Mouse (Mus musculus) forebrain, embryonic 14.5 days (tissue): ENCODE results near the gene Akna. TPM values are rescaled to one million over a fixed set of nuclear protein-coding genes. Genes with fewer than 3 reads are reported as not detected.

Source experiments
- ATAC-seq: fragments of 200-750 bp; cut with Nextera tagmentation; 2 replicates; pipeline ENCODE4 v1.8.0; 2017; ENCODE audit warnings: mild to moderate bottlenecking, moderate library complexity
- DNase-seq: peaks from one replicate; pipeline ENCODE4 v3.0.0-alpha.2; 2015; ENCODE audit warnings: low spot score
- H3K27ac ChIP-seq: fragments of 300-500 bp; sonication (generic); 2 replicates; pipeline ENCODE4 v1.5.1; 2014; ENCODE audit warnings: low read depth, mild to moderate bottlenecking, control low read depth, low read length, moderate library complexity
- H3K27me3 ChIP-seq: fragments of 300-500 bp; sonication (generic); replicated peaks from 2 replicates; pipeline ENCODE4 v1.6.1; 2014; ENCODE audit warnings: low read length, control low read depth, mixed read lengths; ENCODE audit not compliant: control insufficient read depth, insufficient read depth
- H3K36me3 ChIP-seq: fragments of 300-500 bp; sonication (generic); 2 replicates; pipeline ENCODE4 v1.6.1; 2014; ENCODE audit warnings: low read length, control low read depth; ENCODE audit not compliant: control insufficient read depth, insufficient read depth
- H3K4me1 ChIP-seq: fragments of 300-500 bp; sonication (generic); 2 replicates; pipeline ENCODE4 v1.6.1; 2014; ENCODE audit warnings: antibody characterized with exemption, low read length, control low read depth; ENCODE audit not compliant: control insufficient read depth, insufficient read depth
- H3K4me2 ChIP-seq: fragments of 300-500 bp; sonication (generic); 2 replicates; pipeline ENCODE4 v1.6.1; 2014; ENCODE audit warnings: mild to moderate bottlenecking, control low read depth, low read length
- H3K4me3 ChIP-seq: fragments of 300-500 bp; sonication (generic); 2 replicates; pipeline ENCODE4 v1.5.1; 2014; ENCODE audit warnings: low read depth, low read length, control low read depth
- H3K9ac ChIP-seq: fragments of 300-500 bp; sonication (generic); 2 replicates; pipeline ENCODE4 v1.6.1; 2014; ENCODE audit warnings: mild to moderate bottlenecking, low read length, control low read depth, moderate library complexity
- H3K9me3 ChIP-seq: fragments of 300-500 bp; sonication (generic); replicated peaks from 2 replicates; pipeline ENCODE4 v1.6.1; 2016; ENCODE audit warnings: low read length, control low read depth, mixed read lengths; ENCODE audit not compliant: control insufficient read depth
- WGBS: fragments of 180-500 bp; shearing (Covaris S2); extraction: QIAGEN DNeasy Blood & Tissue Kit; methylation state at CpG from one replicate; pipeline ENCODE4 v1.1.7; 2014; 5-methylcytosine and 5-hydroxymethylcytosine counted together
- polyA plus RNA-seq: library from polyadenylated mRNA; unstranded; fragments of >200 nt; fragmentation: Nextera tagmentation; extraction: Ambion mirVana; gene quantifications from 2 replicates; pipeline ENCODE4 v1.2.1, GENCODE M21; 2014

The Akna gene
- 5.7 and 8.5 TPM in 2 replicates for polyA plus RNA-seq

- 7% methylated on average over 17 of the region's 17 CpGs for WGBS
- H3K9me3 ChIP-seq: no peaks in the 10 kb centered on the region
- H3K4me1 ChIP-seq: peaks cover 66% of the 10 kb centered on the region
- H3K36me3 ChIP-seq: peaks cover 3% of the 10 kb centered on the region; the same call in 1 of the 2 replicates
- peak within 1 kb of the TSS; percentile 21 for H3K4me3 ChIP-seq
- ATAC-seq (peak; percentile 79), DNase-seq (peak; percentile 95)
- peak within 1 kb of the TSS; percentile 49 for H3K4me2 ChIP-seq
- peak within 1 kb of the TSS; percentile 55 for H3K9ac ChIP-seq
- peak within 1 kb of the TSS; percentile 92 for H3K27ac ChIP-seq
- no peaks in the 10 kb centered on the region for H3K27me3 ChIP-seq
These were observed at the start of gene Akna for GRCm38 (mm10) chr4:63403040-63403959. Gene Akna (minus strand): TSS chr4:63403354.

- 42% methylated on average over 3 of the region's 3 CpGs for WGBS
- ATAC-seq: no peak
- H3K4me1 ChIP-seq: no peaks in the 10 kb centered on the region
These were observed 49.4 kb upstream of the Akna start for GRCm38 (mm10) chr4:63452555-63452954.

GRCm38 (mm10) chr4:63450551-63450950 lies 47.4 kb upstream of the Akna start:
- no peak overlapping the region for H3K27ac ChIP-seq
- H3K4me3 ChIP-seq: no peak overlapping the region
- H3K36me3 ChIP-seq: no peaks in the 10 kb centered on the region
- DNase-seq (no peak), ATAC-seq (no peak)
- H3K9me3 ChIP-seq: 0 out of 2 replicates have a peak, but pooled peaks cover 3% of the 10 kb centered on the region
- H3K4me1 ChIP-seq: no peaks in the 10 kb centered on the region
- H3K27me3 ChIP-seq: no peaks in the 10 kb centered on the region
- WGBS: 66% methylated on average over 5 of the region's 5 CpGs
- no peak overlapping the region for H3K4me2 ChIP-seq
- H3K9ac ChIP-seq: no peak overlapping the region

More at GRCm38 (mm10) chr4:63452555-63452954, 49.4 kb upstream of the Akna start:
- Histone ChIP-seq H3K4me2 (no peak overlapping the region), H3K9ac (no peak overlapping the region), H3K36me3 (no peaks in the 10 kb centered on the region), H3K27ac (no peak overlapping the region), H3K27me3 (no peaks in the 10 kb centered on the region), H3K4me3 (no peak overlapping the region), H3K9me3 (no peaks in the 10 kb centered on the region)
- DNase-seq: no peak

- no peak overlapping the region for H3K27ac ChIP-seq
- WGBS: 78% methylated on average over 10 of the region's 10 CpGs
- H3K4me2 ChIP-seq: no peak overlapping the region
- ATAC-seq (peak; percentile 61; the same call in 1 of the 2 replicates), DNase-seq (no peak)
- no peaks in the 10 kb centered on the region for H3K4me1 ChIP-seq
- no peak overlapping the region for H3K9ac ChIP-seq
- no peaks in the 10 kb centered on the region for H3K27me3 ChIP-seq
- H3K36me3 ChIP-seq: no peaks in the 10 kb centered on the region
- H3K4me3 ChIP-seq: no peak overlapping the region
- H3K9me3 ChIP-seq: 0 out of 2 replicates have a peak, but pooled peaks cover 3% of the 10 kb centered on the region
These were observed 41.4 kb upstream of the Akna start for GRCm38 (mm10) chr4:63444362-63445066.

GRCm38 (mm10) chr4:63443101-63443500 lies 39.9 kb upstream of the Akna start:
- Histone ChIP-seq H3K4me3 (no peak overlapping the region), H3K27ac (no peak overlapping the region), H3K9me3 (0 out of 2 replicates have a peak, but pooled peaks cover 3% of the 10 kb centered on the region), H3K36me3 (no peaks in the 10 kb centered on the region), H3K4me2 (no peak overlapping the region), H3K9ac (no peak overlapping the region), H3K4me1 (no peaks in the 10 kb centered on the region), H3K27me3 (no peaks in the 10 kb centered on the region)
- 98% methylated on average over 2 of the region's 2 CpGs for WGBS
- no peak for DNase-seq
- ATAC-seq: no peak

GRCm38 (mm10) chr4:63441616-63442015 lies 38.5 kb upstream of the Akna start:
- Histone ChIP-seq H3K36me3 (no peaks in the 10 kb centered on the region), H3K4me2 (no peak overlapping the region), H3K4me1 (0 out of 2 replicates have a peak, but pooled peaks cover 4% of the 10 kb centered on the region), H3K27ac (no peak overlapping the region), H3K27me3 (no peaks in the 10 kb centered on the region), H3K9ac (no peak overlapping the region), H3K4me3 (no peak overlapping the region), H3K9me3 (0 out of 2 replicates have a peak, but pooled peaks cover 3% of the 10 kb centered on the region)
- 89% methylated on average over 7 of the region's 7 CpGs for WGBS
- ATAC-seq: no peak
- DNase-seq: no peak

- ATAC-seq (no peak), DNase-seq (no peak)
- Histone ChIP-seq H3K27ac (no peak overlapping the region), H3K27me3 (no peaks in the 10 kb centered on the region), H3K9ac (no peak overlapping the region), H3K4me2 (no peak overlapping the region), H3K9me3 (no peaks in the 10 kb centered on the region), H3K36me3 (no peaks in the 10 kb centered on the region), H3K4me3 (no peak overlapping the region), H3K4me1 (0 out of 2 replicates have a peak, but pooled peaks cover 4% of the 10 kb centered on the region)
- WGBS: 75% methylated on average over 7 of the region's 7 CpGs
These were observed 37.1 kb upstream of the Akna start for GRCm38 (mm10) chr4:63440262-63440661.

- Histone ChIP-seq H3K27me3 (no peaks in the 10 kb centered on the region), H3K27ac (peak overlapping the region; percentile 23; the same call in 1 of the 2 replicates), H3K4me1 (0 out of 2 replicates have a peak, but pooled peaks cover 4% of the 10 kb centered on the region), H3K9me3 (no peaks in the 10 kb centered on the region), H3K9ac (no peak overlapping the region), H3K4me2 (no peak overlapping the region), H3K36me3 (no peaks in the 10 kb centered on the region), H3K4me3 (no peak overlapping the region)
- DNase-seq (no peak), ATAC-seq (no peak)
- 92% methylated on average over 5 of the region's 5 CpGs for WGBS
These were observed 34.8 kb upstream of the Akna start for GRCm38 (mm10) chr4:63437968-63438367.
